8 mouse cellular contexts compared by ENCODE assay signal in genomic region chr13:34037172-34038055, GRCm38 (mm10). TPM values are rescaled to one million over a fixed set of nuclear protein-coding genes. Genes with fewer than 3 reads are reported as not detected.
DNase-seq lines count a peak whose midpoint lies in the region; ATAC-seq and TF ChIP-seq lines count a peak whose summit lies in the region.

TSS of gene Bphl (plus strand) at chr13:34037597.

- ATAC-seq in embryonic facial prominence, embryonic 15.5 days (ENCODE audit: insufficient number of reproducible peaks, low FRiP score, low TSS enrichment, low read depth) = peak; percentile 91
- peak; percentile 91 for ATAC-seq in limb, embryonic 14.5 days (ENCODE audit: low FRiP score, low read depth)
- ATAC-seq in midbrain, postnatal 0 days (ENCODE audit: low FRiP score) = peak; percentile 95

- no peaks in the 10 kb centered on the region for H3K9me3 ChIP-seq in embryonic facial prominence, embryonic 15.5 days (replicated peaks)
- H3K9me3 ChIP-seq in limb, embryonic 14.5 days (ENCODE audit: control insufficient read depth, low read length) = no peaks in the 10 kb centered on the region
- H3K9me3 ChIP-seq in midbrain, postnatal 0 days (ENCODE audit: low read length) = no peaks in the 10 kb centered on the region

- peak within 1 kb of the TSS; percentile 70 for H3K9ac ChIP-seq in embryonic facial prominence, embryonic 15.5 days
- peak within 1 kb of the TSS; percentile 90 for H3K9ac ChIP-seq in limb, embryonic 14.5 days (ENCODE audit: low read depth, low read length, severe bottlenecking)
- peak within 1 kb of the TSS; percentile 92 for H3K9ac ChIP-seq in midbrain, postnatal 0 days (replicated peaks; ENCODE audit: low read length, poor library complexity, severe bottlenecking)

- no peak for TF ChIP-seq CTCF in bone marrow, adult 2 months (IDR thresholded peaks at IDR 0.05; ENCODE audit: control insufficient read depth, insufficient read depth, low read length)
- no peak for TF ChIP-seq CTCF in midbrain, postnatal 0 days (IDR thresholded peaks at IDR 0.05)

- H3K4me3 ChIP-seq in bone marrow, adult 2 months (replicated peaks; ENCODE audit: control insufficient read depth, low read depth, low read length) = peak within 1 kb of the TSS; percentile 83
- peak within 1 kb of the TSS; percentile 62 for H3K4me3 ChIP-seq in embryonic facial prominence, embryonic 15.5 days (replicated peaks)
- peak within 1 kb of the TSS; percentile 75 for H3K4me3 ChIP-seq in limb, embryonic 14.5 days (replicated peaks; ENCODE audit: low read length)
- H3K4me3 ChIP-seq in midbrain, postnatal 0 days (ENCODE audit: low read depth, low read length) = peak within 1 kb of the TSS; percentile 75

- peak; percentile 81; the same call in 1 of the 2 replicates for TF ChIP-seq POLR2A in bone marrow, adult 2 months (IDR thresholded peaks at IDR 0.05; ENCODE audit: borderline replicate concordance, control insufficient read depth, low read depth, low read length)
- peak; percentile 80; the same call in 1 of the 2 replicates for TF ChIP-seq POLR2A in limb, embryonic 14.5 days (IDR thresholded peaks at IDR 0.05; ENCODE audit: borderline replicate concordance, extremely low read depth, insufficient read depth, insufficient read length)

- H3K4me1 ChIP-seq in bone marrow, adult 2 months (ENCODE audit: control insufficient read depth, insufficient read depth, low read length) = no peaks in the 10 kb centered on the region; the same call in 1 of the 2 replicates
- peaks cover 12% of the 10 kb centered on the region for H3K4me1 ChIP-seq in embryonic facial prominence, embryonic 15.5 days
- peaks cover 13% of the 10 kb centered on the region; the same call in 1 of the 2 replicates for H3K4me1 ChIP-seq in limb, embryonic 14.5 days (ENCODE audit: control insufficient read depth, insufficient read depth, low read length)
- H3K4me1 ChIP-seq in midbrain, postnatal 0 days (ENCODE audit: insufficient read depth, low read length) = peaks cover 3% of the 10 kb centered on the region; the same call in 1 of the 2 replicates

- no peaks in the 10 kb centered on the region for H3K27me3 ChIP-seq in embryonic facial prominence, embryonic 15.5 days
- H3K27me3 ChIP-seq in limb, embryonic 14.5 days (ENCODE audit: control insufficient read depth, insufficient read depth, low read length) = no peaks in the 10 kb centered on the region
- no peaks in the 10 kb centered on the region for H3K27me3 ChIP-seq in midbrain, postnatal 0 days (ENCODE audit: insufficient read depth, low read length)

- DNase-seq in 416B (ENCODE audit: low read depth) = peak; percentile 94
- peak; percentile 89 for DNase-seq in heart, adult 8-10 months (ENCODE audit: low spot score)
- peak; percentile 97 for DNase-seq in kidney, adult 9 months
- peak; percentile 96 for DNase-seq in limb, embryonic 14.5 days (ENCODE audit: low spot score)
- peak; percentile 98 for DNase-seq in midbrain, postnatal 0 days (ENCODE audit: low spot score)
- DNase-seq in spleen, postnatal 14 days (ENCODE audit: low spot score in 2 of 2) = peak; percentile 76 to 81

- WGBS in bone marrow, adult 2 months = 1% methylated on average over 37 of the region's 37 CpGs
- under 1% methylated on average over 37 of the region's 37 CpGs for WGBS in embryonic facial prominence, embryonic 15.5 days
- WGBS in limb, embryonic 14.5 days = under 1% methylated on average over 30 of the region's 37 CpGs
- under 1% methylated on average over 36 of the region's 37 CpGs for WGBS in midbrain, postnatal 0 days

- H3K27ac ChIP-seq in bone marrow, adult 2 months (ENCODE audit: control insufficient read depth, insufficient read depth, low read depth, low read length, poor library complexity) = peak within 1 kb of the TSS; percentile 30; the same call in 1 of the 2 replicates
- peak within 1 kb of the TSS; percentile 78 for H3K27ac ChIP-seq in embryonic facial prominence, embryonic 15.5 days (replicated peaks)
- H3K27ac ChIP-seq in limb, embryonic 14.5 days (replicated peaks; ENCODE audit: low read depth, low read length) = peak within 1 kb of the TSS; percentile 84
- H3K27ac ChIP-seq in midbrain, postnatal 0 days (ENCODE audit: low read depth, low read length) = peak within 1 kb of the TSS; percentile 88

- peak within 1 kb of the TSS; percentile 65 for H3K4me2 ChIP-seq in embryonic facial prominence, embryonic 15.5 days (replicated peaks)
- H3K4me2 ChIP-seq in limb, embryonic 14.5 days (replicated peaks; ENCODE audit: low read depth, low read length, severe bottlenecking) = peak within 1 kb of the TSS; percentile 71
- peak within 1 kb of the TSS; percentile 83 for H3K4me2 ChIP-seq in midbrain, postnatal 0 days (ENCODE audit: low read depth, low read length, poor library complexity, severe bottlenecking)

- H3K36me3 ChIP-seq in embryonic facial prominence, embryonic 15.5 days = peaks cover 17% of the 10 kb centered on the region
- H3K36me3 ChIP-seq in limb, embryonic 14.5 days (ENCODE audit: control insufficient read depth, insufficient read depth, low read length) = peaks cover 12% of the 10 kb centered on the region
- H3K36me3 ChIP-seq in midbrain, postnatal 0 days (ENCODE audit: insufficient read depth, low read length) = peaks cover 18% of the 10 kb centered on the region

RNA-seq across cellular contexts. Expression of gene Bphl, which starts in this region (rescaled TPM):
- polyA plus RNA-seq in bone marrow, adult 2 months (2011; ENCODE audit: insufficient read depth, insufficient read length, low replicate concordance, missing spikeins) = 11.4 and 14.0 TPM in 2 replicates
- 51.2 and 72.1 TPM in 2 replicates for polyA plus RNA-seq in embryonic facial prominence, embryonic 15.5 days (2015; fragmentation: Nextera tagmentation; extraction: Ambion mirVana)
- total RNA-seq in heart, adult 8-10 months (2022) = 10 to 100 TPM; 39.1 to 47.7 (median 43.9) TPM
- 34.4 and 37.9 TPM in 2 replicates for polyA plus RNA-seq in limb, embryonic 14.5 days (2012; rRNA removed)
- polyA plus RNA-seq in limb, embryonic 14.5 days (2014; fragmentation: Nextera tagmentation; extraction: Ambion mirVana) = 44.3 and 49.9 TPM in 2 replicates
- 37.0 and 42.7 TPM in 2 replicates for total RNA-seq in midbrain, postnatal 0 days (2014; rRNA removed)
- polyA plus RNA-seq in midbrain, postnatal 0 days (2015; fragmentation: Nextera tagmentation; extraction: Ambion mirVana) = 46.4 and 47.7 TPM in 2 replicates

Comparison
In these comparisons a context has a peak if more than half of its experiments do, and no peak if none do; other contexts are left out.
1. Peak in every context shown above with its lines: DNase-seq, ATAC-seq, H3K4me3 ChIP-seq and H3K27ac ChIP-seq.
2. H3K27ac ChIP-seq: peak in every context shown above with its lines; median percentile 88 in midbrain, postnatal 0 days; 84 in limb, embryonic 14.5 days; 78 in embryonic facial prominence, embryonic 15.5 days; 30 in bone marrow, adult 2 months.